Mouse (Mus musculus) hindbrain, embryonic 13.5 days (tissue): Measurements from ENCODE around the gene Ttc30b. TPM values are rescaled to one million over a fixed set of nuclear protein-coding genes. Genes with fewer than 3 reads are reported as not detected.

Experiments used
- ATAC-seq: fragments of 200-750 bp; cut with Nextera tagmentation; 2 replicates; pipeline ENCODE4 v1.8.0; 2017; ENCODE audit warnings: moderate TSS enrichment; ENCODE audit not compliant: low FRiP score
- H3K27ac ChIP-seq: fragments of 300-500 bp; sonication (generic); 2 replicates; pipeline ENCODE4 v1.5.1; 2015; ENCODE audit warnings: inconsistent platforms, mild to moderate bottlenecking, moderate library complexity
- H3K27me3 ChIP-seq: fragments of 300-500 bp; sonication (generic); 2 replicates; pipeline ENCODE4 v1.6.1; 2015; ENCODE audit warnings: mild to moderate bottlenecking, inconsistent platforms
- H3K36me3 ChIP-seq: fragments of 300-500 bp; sonication (generic); 2 replicates; pipeline ENCODE4 v1.6.1; 2015; ENCODE audit warnings: mild to moderate bottlenecking, inconsistent platforms
- H3K4me1 ChIP-seq: fragments of 300-500 bp; sonication (generic); replicated peaks from 2 replicates; pipeline ENCODE4 v1.6.1; 2015; ENCODE audit warnings: inconsistent platforms
- H3K4me2 ChIP-seq: fragments of 300-500 bp; sonication (generic); 2 replicates; pipeline ENCODE4 v1.6.1; 2015; ENCODE audit warnings: inconsistent platforms, mild to moderate bottlenecking, moderate library complexity
- H3K4me3 ChIP-seq: fragments of 300-500 bp; sonication (generic); 2 replicates; pipeline ENCODE4 v1.5.1; 2015; ENCODE audit warnings: mild to moderate bottlenecking, inconsistent platforms
- H3K9ac ChIP-seq: fragments of 300-500 bp; sonication (generic); 2 replicates; pipeline ENCODE4 v1.6.1; 2015; ENCODE audit warnings: mild to moderate bottlenecking, inconsistent platforms
- H3K9me3 ChIP-seq: fragments of 300-500 bp; sonication (generic); 2 replicates; pipeline ENCODE4 v1.6.1; 2016; ENCODE audit warnings: inconsistent platforms
- WGBS: fragments of 180-500 bp; shearing (Covaris S2); methylation state at CpG from one replicate; pipeline ENCODE4 v1.1.7; 2015; 5-methylcytosine and 5-hydroxymethylcytosine counted together
- polyA plus RNA-seq: library from polyadenylated mRNA; unstranded; fragments of >200 nt; fragmentation: Nextera tagmentation; extraction: Ambion mirVana; gene quantifications from 2 replicates; pipeline ENCODE4 v1.2.1, GENCODE M21; 2015

Ttc30b gene
- polyA plus RNA-seq, 1 experiment from 2014 or later: 20.9 TPM

DNA sequence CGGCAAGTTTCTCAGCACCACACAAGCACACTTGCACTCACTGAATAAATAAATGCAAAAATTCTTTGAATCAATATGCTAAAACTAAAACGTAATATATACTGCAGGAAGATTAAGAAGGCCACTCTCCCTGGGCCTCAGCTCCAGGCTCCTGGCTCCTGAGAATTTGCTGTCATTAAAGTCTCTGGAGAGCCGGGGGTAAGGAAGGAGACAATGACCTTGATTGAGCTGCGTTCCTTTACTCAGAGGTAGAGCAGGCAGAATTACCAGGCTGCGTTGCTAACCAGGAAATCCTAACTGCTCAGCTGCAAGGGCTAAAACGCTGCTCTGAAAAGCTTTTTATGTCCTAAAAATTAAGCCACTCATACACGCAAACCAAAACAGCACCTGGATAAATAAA, 4.8 kb downstream of the Ttc30b start:
- Histone ChIP-seq H3K36me3 (peaks cover 3% of the 10 kb centered on the region; the same call in 1 of the 2 replicates), H3K9me3 (no peaks in the 10 kb centered on the region), H3K27ac (no peak overlapping the region), H3K4me2 (no peak overlapping the region), H3K4me1 (peaks cover 4% of the 10 kb centered on the region), H3K4me3 (no peak overlapping the region), H3K27me3 (no peaks in the 10 kb centered on the region), H3K9ac (0 out of 2 replicates have a peak overlapping the region, but pooled peaks have one; percentile 14)
- no peak for ATAC-seq
- 51% methylated on average over 7 of the region's 7 CpGs for WGBS

GRCm38 (mm10) chr2:75930941-75931340, 7.4 kb downstream of the Ttc30b start:
- ATAC-seq: no peak
- WGBS: 98% methylated on average over 2 of the region's 2 CpGs
- Histone ChIP-seq H3K27ac (no peak overlapping the region), H3K27me3 (no peaks in the 10 kb centered on the region), H3K4me3 (no peak overlapping the region), H3K9ac (no peak overlapping the region), H3K9me3 (no peaks in the 10 kb centered on the region), H3K4me1 (peaks cover 7% of the 10 kb centered on the region; the same call in 1 of the 2 replicates), H3K36me3 (peaks cover 5% of the 10 kb centered on the region), H3K4me2 (no peak overlapping the region)

DNA sequence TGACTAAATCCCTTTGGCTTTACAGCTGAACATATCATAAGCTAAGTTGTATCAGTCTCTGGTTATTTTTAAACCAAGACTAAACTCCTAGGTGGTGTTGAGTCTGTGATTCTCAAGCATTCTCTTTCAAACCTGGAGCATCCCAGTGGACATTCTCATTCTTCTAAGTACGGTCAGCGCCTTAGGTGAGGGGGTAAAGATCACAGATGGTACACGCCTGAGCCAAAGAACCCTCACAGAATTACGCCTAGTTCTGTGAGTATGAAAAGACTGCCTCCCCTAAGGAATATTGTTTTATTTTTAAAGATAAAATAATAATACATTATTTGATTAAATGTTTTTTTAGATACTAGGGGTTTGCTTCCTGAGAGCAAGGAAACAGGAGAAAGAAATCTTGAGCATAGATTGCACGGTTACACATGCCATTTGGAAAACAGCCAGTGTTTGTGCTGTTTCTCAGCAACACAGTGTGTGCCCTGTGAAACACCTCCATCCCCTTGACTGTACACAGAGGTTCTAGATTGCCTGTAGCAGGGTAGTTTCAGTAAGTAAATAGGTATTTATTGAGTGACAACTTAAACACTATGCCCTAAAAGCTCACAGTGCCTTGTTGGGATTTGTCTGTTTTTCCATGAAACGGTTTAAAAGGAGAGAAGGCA, 8.5 kb downstream of the Ttc30b start:
- no peaks in the 10 kb centered on the region for H3K27me3 ChIP-seq
- H3K9me3 ChIP-seq: no peaks in the 10 kb centered on the region
- no peak for ATAC-seq
- no peak overlapping the region for H3K4me2 ChIP-seq
- H3K4me1 ChIP-seq: peaks cover 10% of the 10 kb centered on the region; the same call in 1 of the 2 replicates
- no peak overlapping the region for H3K9ac ChIP-seq
- no peak overlapping the region for H3K27ac ChIP-seq
- H3K4me3 ChIP-seq: no peak overlapping the region
- H3K36me3 ChIP-seq: peaks cover 5% of the 10 kb centered on the region
- 93% methylated on average over 6 of the region's 6 CpGs for WGBS

DNA sequence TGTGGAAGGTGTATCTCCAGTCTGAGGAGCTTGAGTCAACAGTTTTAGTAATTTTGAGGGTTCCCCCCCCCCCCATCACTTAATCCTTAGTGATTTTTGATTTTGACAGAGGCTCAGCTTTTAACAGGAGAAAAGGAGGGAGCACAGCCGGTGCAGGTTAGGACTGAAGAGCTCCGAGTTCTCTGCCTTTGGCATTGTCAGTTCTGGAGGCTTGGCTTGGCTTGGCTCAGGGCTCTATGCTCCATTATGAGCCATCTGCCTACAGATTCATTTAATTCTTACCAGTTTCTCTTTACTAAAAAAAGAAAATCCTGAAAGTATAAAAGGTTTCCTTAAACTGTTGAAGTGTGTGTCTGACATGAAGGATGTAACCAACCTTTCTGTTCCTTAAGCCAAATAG, 9.2 kb downstream of the Ttc30b start:
- 90% methylated on average over 2 of the region's 2 CpGs for WGBS
- Histone ChIP-seq H3K4me1 (peaks cover 16% of the 10 kb centered on the region), H3K36me3 (peaks cover 5% of the 10 kb centered on the region), H3K9me3 (no peaks in the 10 kb centered on the region), H3K9ac (no peak overlapping the region), H3K27ac (no peak overlapping the region), H3K4me2 (no peak overlapping the region), H3K4me3 (no peak overlapping the region), H3K27me3 (no peaks in the 10 kb centered on the region)
- no peak for ATAC-seq

GRCm38 (mm10) chr2:75928011-75928410, 10.4 kb downstream of the Ttc30b start:
- no peak overlapping the region for H3K9ac ChIP-seq
- H3K27ac ChIP-seq: no peak overlapping the region
- H3K9me3 ChIP-seq: no peaks in the 10 kb centered on the region
- WGBS: 93% methylated on average over 3 of the region's 3 CpGs
- no peak overlapping the region for H3K4me3 ChIP-seq
- H3K36me3 ChIP-seq: peaks cover 5% of the 10 kb centered on the region
- no peak for ATAC-seq
- H3K4me2 ChIP-seq: no peak overlapping the region
- peaks cover 26% of the 10 kb centered on the region for H3K4me1 ChIP-seq
- H3K27me3 ChIP-seq: no peaks in the 10 kb centered on the region

DNA sequence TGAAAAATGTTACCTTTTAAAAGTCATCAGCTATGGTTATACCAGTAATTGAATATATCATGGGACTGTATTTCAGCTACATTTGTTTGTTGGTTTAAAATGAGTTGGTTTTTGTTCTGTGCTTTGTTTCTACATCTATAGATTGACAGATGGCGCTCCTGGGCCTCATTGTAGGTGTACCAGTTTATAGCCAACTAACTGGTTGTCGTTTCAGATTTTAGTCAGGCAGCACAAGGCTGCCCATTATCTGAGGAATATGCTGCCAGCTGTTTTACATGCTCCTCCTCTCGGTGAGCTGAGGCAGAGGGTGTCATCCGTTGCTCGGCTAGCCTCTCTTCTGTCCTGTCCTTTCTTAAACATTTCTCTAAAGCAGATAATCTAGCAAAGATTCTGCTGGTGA, 12.3 kb downstream of the Ttc30b start:
- Histone ChIP-seq H3K9ac (no peak overlapping the region), H3K27ac (peak overlapping the region; percentile 55), H3K4me3 (no peak overlapping the region), H3K9me3 (no peaks in the 10 kb centered on the region), H3K4me2 (no peak overlapping the region), H3K36me3 (peaks cover 2% of the 10 kb centered on the region), H3K27me3 (no peaks in the 10 kb centered on the region), H3K4me1 (peaks cover 30% of the 10 kb centered on the region)
- no peak for ATAC-seq
- 62% methylated on average over 5 of the region's 5 CpGs for WGBS

DNA sequence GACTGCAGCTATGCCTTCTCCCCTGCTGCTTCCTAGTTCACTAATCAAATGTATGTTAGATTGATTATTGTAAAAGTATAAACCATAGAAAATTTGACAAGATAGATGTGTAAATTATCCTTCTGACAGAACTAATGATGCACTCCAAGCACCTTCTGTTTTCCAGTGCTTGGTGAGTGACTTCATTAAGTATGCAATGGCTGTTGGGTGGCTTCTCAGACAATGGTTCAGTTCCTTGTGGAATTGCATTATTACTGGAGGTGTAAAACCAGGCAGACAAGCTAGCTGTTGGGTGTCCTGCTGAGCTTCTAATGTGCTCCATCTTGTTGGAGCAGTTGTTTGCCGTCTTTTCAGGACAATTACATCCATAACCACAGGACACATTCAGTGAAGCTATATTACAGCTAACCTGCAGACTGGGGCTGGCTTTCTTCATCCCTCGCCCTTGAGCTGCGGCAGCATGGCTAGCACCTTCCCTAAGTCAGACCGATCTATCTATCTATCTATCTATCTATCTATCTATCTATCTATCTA, 14.5 kb downstream of the Ttc30b start:
- 72% methylated on average over 4 of the region's 4 CpGs for WGBS
- Histone ChIP-seq H3K4me3 (no peak overlapping the region), H3K4me1 (peaks cover 30% of the 10 kb centered on the region), H3K9me3 (no peaks in the 10 kb centered on the region), H3K27ac (peak overlapping the region; percentile 78), H3K4me2 (no peak overlapping the region), H3K9ac (no peak overlapping the region), H3K27me3 (no peaks in the 10 kb centered on the region), H3K36me3 (peaks cover 2% of the 10 kb centered on the region; the same call in 1 of the 2 replicates)
- peak; percentile 61; the same call in 1 of the 2 replicates for ATAC-seq

DNA sequence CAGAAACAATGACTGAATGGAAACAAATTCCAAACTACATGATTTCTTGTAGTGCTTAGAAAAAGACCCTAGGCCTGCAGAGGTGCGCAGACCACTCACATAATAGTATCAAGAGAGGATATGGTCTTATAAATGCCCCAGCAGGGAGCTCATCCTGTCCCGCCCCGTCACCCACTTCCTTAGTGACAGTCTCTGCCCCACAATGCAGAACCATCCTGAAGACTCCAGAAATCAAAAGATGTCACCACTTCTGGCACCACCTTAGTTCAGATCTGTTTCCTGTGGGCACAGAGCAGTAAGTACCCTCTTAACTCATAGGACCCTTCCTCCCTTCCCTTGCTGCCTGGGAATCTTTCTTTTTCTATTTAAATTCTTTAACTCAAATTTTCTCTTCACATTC, 23.3 kb downstream of the Ttc30b start:
- Histone ChIP-seq H3K27ac (no peak overlapping the region), H3K4me2 (no peak overlapping the region), H3K9ac (no peak overlapping the region), H3K9me3 (no peaks in the 10 kb centered on the region), H3K4me1 (no peaks in the 10 kb centered on the region), H3K4me3 (no peak overlapping the region), H3K27me3 (no peaks in the 10 kb centered on the region), H3K36me3 (peaks cover 17% of the 10 kb centered on the region)
- WGBS: 89% methylated on average over 3 of the region's 3 CpGs
- ATAC-seq: no peak

DNA sequence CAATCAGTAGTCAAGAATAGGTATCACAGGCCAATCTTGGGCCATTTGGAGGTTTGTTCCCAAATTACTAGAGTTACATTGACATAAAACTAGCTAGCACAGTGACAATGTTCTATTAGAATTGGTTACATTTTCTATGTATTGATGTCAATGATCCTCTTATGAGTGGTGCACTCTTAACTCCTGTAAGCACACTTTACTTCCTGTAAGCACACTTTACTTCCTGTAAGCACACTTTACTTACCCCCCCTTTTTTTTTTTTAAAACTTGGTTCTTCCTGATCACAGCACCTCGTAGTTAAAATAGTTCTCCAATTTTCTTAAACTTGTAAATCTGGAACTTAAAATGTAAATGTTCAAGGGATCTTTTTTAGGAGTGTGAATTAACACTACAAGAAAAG, 31.2 kb downstream of the Ttc30b start:
- no peak overlapping the region for H3K27ac ChIP-seq
- H3K4me2 ChIP-seq: no peak overlapping the region
- H3K27me3 ChIP-seq: no peaks in the 10 kb centered on the region
- 93% methylated on average over 1 of the region's 1 CpGs for WGBS
- peaks cover 10% of the 10 kb centered on the region for H3K36me3 ChIP-seq
- H3K9me3 ChIP-seq: no peaks in the 10 kb centered on the region
- no peak overlapping the region for H3K4me3 ChIP-seq
- no peak for ATAC-seq
- H3K4me1 ChIP-seq: no peaks in the 10 kb centered on the region
- H3K9ac ChIP-seq: no peak overlapping the region

DNA sequence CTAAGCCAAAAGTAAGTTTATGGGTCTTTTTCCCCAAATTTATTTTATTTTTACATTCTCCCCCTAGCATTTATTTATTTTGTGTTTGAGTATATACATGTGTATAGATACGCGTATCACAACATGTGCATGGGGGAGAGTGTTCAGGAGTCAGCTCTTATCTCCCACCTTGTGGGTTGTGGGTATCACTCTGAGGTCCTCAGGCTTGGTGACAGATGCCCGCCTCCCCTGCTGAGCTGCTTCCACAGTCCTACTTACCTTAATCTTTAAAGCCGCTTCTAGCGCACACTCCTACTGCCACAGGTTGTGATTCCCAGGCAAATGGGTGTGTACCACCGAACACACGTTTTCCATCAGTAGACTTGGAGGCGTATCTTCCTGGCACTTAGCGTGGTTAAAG, 36.5 kb downstream of the Ttc30b start:
- no peak overlapping the region for H3K27ac ChIP-seq
- ATAC-seq: no peak
- H3K4me1 ChIP-seq: no peaks in the 10 kb centered on the region
- H3K4me3 ChIP-seq: no peak overlapping the region
- no peak overlapping the region for H3K9ac ChIP-seq
- no peak overlapping the region for H3K4me2 ChIP-seq
- 95% methylated on average over 9 of the region's 9 CpGs for WGBS
- H3K9me3 ChIP-seq: 0 out of 2 replicates have a peak, but pooled peaks cover 3% of the 10 kb centered on the region
- H3K36me3 ChIP-seq: peaks cover 9% of the 10 kb centered on the region
- H3K27me3 ChIP-seq: no peaks in the 10 kb centered on the region

DNA sequence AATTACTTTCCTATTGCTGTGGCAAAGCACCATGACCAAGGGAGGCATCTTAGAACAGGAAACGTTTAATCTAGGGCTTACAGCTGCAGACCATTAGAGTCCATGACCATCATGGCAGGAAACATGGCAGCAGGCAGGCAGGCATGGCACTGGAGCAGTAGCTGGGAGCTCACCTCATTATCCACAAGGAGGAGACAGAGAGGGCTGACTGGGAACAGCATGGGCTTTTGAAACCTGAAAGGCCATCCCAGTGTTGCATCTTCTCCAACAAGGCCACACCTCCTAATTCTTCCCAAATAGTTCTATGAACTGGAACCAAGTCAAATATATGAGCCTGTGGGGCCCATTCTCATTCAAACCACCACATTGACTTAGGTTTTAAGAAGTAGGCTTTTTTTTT, 38.1 kb downstream of the Ttc30b start:
- no peak overlapping the region for H3K4me2 ChIP-seq
- no peak overlapping the region for H3K4me3 ChIP-seq
- no peaks in the 10 kb centered on the region for H3K4me1 ChIP-seq
- no peak overlapping the region for H3K9ac ChIP-seq
- no peak for ATAC-seq
- H3K36me3 ChIP-seq: peaks cover 9% of the 10 kb centered on the region
- H3K27ac ChIP-seq: no peak overlapping the region
- 0 out of 2 replicates have a peak, but pooled peaks cover 3% of the 10 kb centered on the region for H3K9me3 ChIP-seq
- 79% methylated on average over 1 of the region's 1 CpGs for WGBS
- H3K27me3 ChIP-seq: no peaks in the 10 kb centered on the region

- Histone ChIP-seq H3K4me2 (no peak overlapping the region), H3K4me1 (no peaks in the 10 kb centered on the region), H3K27me3 (no peaks in the 10 kb centered on the region), H3K4me3 (no peak overlapping the region), H3K9ac (no peak overlapping the region), H3K27ac (no peak overlapping the region), H3K9me3 (0 out of 2 replicates have a peak, but pooled peaks cover 3% of the 10 kb centered on the region), H3K36me3 (peaks cover 9% of the 10 kb centered on the region)
- 92% methylated on average over 5 of the region's 5 CpGs for WGBS
- no peak for ATAC-seq
Observed at GRCm38 (mm10) chr2:75895711-75896110, 42.7 kb downstream of the Ttc30b start.

DNA sequence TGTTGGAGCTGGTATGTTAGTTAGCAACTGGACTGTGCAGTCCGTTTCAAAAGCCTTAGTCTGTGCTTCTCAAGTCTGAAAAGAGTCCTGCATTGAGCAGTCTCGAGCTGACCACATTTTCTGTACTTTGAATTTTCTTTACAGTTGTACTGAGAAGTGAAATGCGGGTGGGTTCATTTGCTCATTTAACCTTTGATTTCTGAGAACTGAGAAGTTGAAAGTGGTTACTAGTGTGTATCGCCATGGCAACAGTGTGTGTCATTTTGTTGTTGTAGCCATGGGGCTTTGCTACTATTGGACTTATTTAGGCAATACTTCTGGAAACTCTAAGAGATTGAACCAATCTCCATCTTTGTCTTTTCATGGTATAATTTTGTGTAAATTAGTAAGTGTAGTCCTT, 46.4 kb downstream of the Ttc30b start:
- no peak overlapping the region for H3K4me2 ChIP-seq
- WGBS: 63% methylated on average over 4 of the region's 4 CpGs
- H3K9me3 ChIP-seq: no peaks in the 10 kb centered on the region
- no peak overlapping the region for H3K9ac ChIP-seq
- H3K4me1 ChIP-seq: no peaks in the 10 kb centered on the region
- no peak for ATAC-seq
- H3K27ac ChIP-seq: no peak overlapping the region
- peaks cover 8% of the 10 kb centered on the region for H3K36me3 ChIP-seq
- no peak overlapping the region for H3K4me3 ChIP-seq
- H3K27me3 ChIP-seq: no peaks in the 10 kb centered on the region
